ENCODE assay signal across 38 mouse cellular contexts in genomic region chr10:129400892-129401291, GRCm38 (mm10). TPM values are rescaled to one million over a fixed set of nuclear protein-coding genes. Genes with fewer than 3 reads are reported as not detected.
"Had no signal": no experiment of that assay in that cellular context is flagged by ENCODE, and none has a peak within 500 bp of the region (broad histone marks: within the 10 kb centered on the region; RNA-seq: fewer than 3 reads in every experiment).

No protein-coding gene starts in this region.

- H3K27ac ChIP-seq: embryonic facial prominence, embryonic 10.5 days; embryonic facial prominence, embryonic 12.5 days; embryonic facial prominence, embryonic 13.5 days; embryonic facial prominence, embryonic 15.5 days; forebrain, embryonic 10.5 days; forebrain, embryonic 12.5 days; forebrain, embryonic 13.5 days; forebrain, embryonic 15.5 days; gastrocnemius, adult 2 months; heart, adult 2 months; heart, embryonic 10.5 days had no signal

- H3K4me1 ChIP-seq: embryonic facial prominence, embryonic 10.5 days; embryonic facial prominence, embryonic 12.5 days; embryonic facial prominence, embryonic 13.5 days; embryonic facial prominence, embryonic 15.5 days; forebrain, embryonic 10.5 days; forebrain, embryonic 12.5 days; forebrain, embryonic 13.5 days; forebrain, embryonic 15.5 days; heart, embryonic 10.5 days had no signal

- DNase-seq: cerebellum, postnatal 14 days; cerebellum, postnatal 25 days; cerebellum, postnatal 36 days; embryo, embryonic 11 days; forebrain, postnatal 0 days; gastrocnemius, adult 2 months; gastrocnemius, postnatal 10 days; gastrocnemius, postnatal 14 days; gastrocnemius, postnatal 25 days; gastrocnemius, postnatal 36 days; heart, adult 11 months; heart, adult 18-20 months; heart, adult 2 months had no signal

- H3K27me3 ChIP-seq: embryonic facial prominence, embryonic 12.5 days; embryonic facial prominence, embryonic 13.5 days; embryonic facial prominence, embryonic 15.5 days; forebrain, embryonic 12.5 days; forebrain, embryonic 13.5 days; forebrain, embryonic 15.5 days had no signal

- H3K9me3 ChIP-seq: embryonic facial prominence, embryonic 10.5 days; embryonic facial prominence, embryonic 12.5 days; embryonic facial prominence, embryonic 13.5 days; embryonic facial prominence, embryonic 15.5 days; forebrain, embryonic 10.5 days; forebrain, embryonic 12.5 days; forebrain, embryonic 13.5 days; forebrain, embryonic 15.5 days; heart, embryonic 10.5 days had no signal

- H3K4me3 ChIP-seq: embryonic facial prominence, embryonic 10.5 days; embryonic facial prominence, embryonic 12.5 days; embryonic facial prominence, embryonic 13.5 days; embryonic facial prominence, embryonic 15.5 days; erythroblast, embryonic 14.5 days; forebrain, embryonic 10.5 days; forebrain, embryonic 12.5 days; forebrain, embryonic 13.5 days; forebrain, embryonic 15.5 days; gastrocnemius, adult 2 months; heart, adult 2 months; heart, embryonic 10.5 days had no signal

- H3K4me2 ChIP-seq: embryonic facial prominence, embryonic 12.5 days; embryonic facial prominence, embryonic 13.5 days; embryonic facial prominence, embryonic 15.5 days; forebrain, embryonic 12.5 days; forebrain, embryonic 13.5 days; forebrain, embryonic 15.5 days; heart, embryonic 11.5 days had no signal

- ATAC-seq: forebrain, embryonic 13.5 days; forebrain, embryonic 14.5 days; forebrain, embryonic 15.5 days; forebrain, embryonic 16.5 days; forebrain, postnatal 0 days had no signal

- H3K36me3 ChIP-seq: embryonic facial prominence, embryonic 10.5 days; embryonic facial prominence, embryonic 12.5 days; embryonic facial prominence, embryonic 13.5 days; embryonic facial prominence, embryonic 15.5 days; forebrain, embryonic 10.5 days; forebrain, embryonic 12.5 days; forebrain, embryonic 15.5 days; heart, embryonic 10.5 days had no signal

- H3K9ac ChIP-seq: embryonic facial prominence, embryonic 12.5 days; embryonic facial prominence, embryonic 13.5 days; embryonic facial prominence, embryonic 15.5 days; forebrain, embryonic 12.5 days; forebrain, embryonic 13.5 days; forebrain, embryonic 15.5 days; forebrain, postnatal 0 days had no signal

RNA-seq across cellular contexts. Expression of gene Olfr785, which starts 4.3 kb away (rescaled TPM):
- total RNA-seq: common myeloid progenitor, adult 5-6 weeks; forebrain, postnatal 0 days; gastrocnemius, adult 18-20 months; gastrocnemius, adult 2 months; gastrocnemius, adult 8-10 months; gastrocnemius, postnatal 10 days; gastrocnemius, postnatal 14 days; gastrocnemius, postnatal 25 days; gastrocnemius, postnatal 36 days; gastrocnemius, postnatal 4 days; granulocyte monocyte progenitor cell, adult 5-6 weeks; heart, adult 18-20 months; heart, adult 2 months; heart, adult 8-10 months had no signal
- polyA plus RNA-seq: cortical plate, adult 2 months; embryonic facial prominence, embryonic 10.5 days; embryonic facial prominence, embryonic 11.5 days; embryonic facial prominence, embryonic 12.5 days; embryonic facial prominence, embryonic 13.5 days; embryonic facial prominence, embryonic 14.5 days; embryonic facial prominence, embryonic 15.5 days; erythroblast, embryonic 14.5 days; forebrain, embryonic 10.5 days; forebrain, embryonic 11.5 days; forebrain, embryonic 12.5 days; forebrain, embryonic 13.5 days; forebrain, embryonic 14.5 days; forebrain, embryonic 15.5 days; forebrain, embryonic 16.5 days; forebrain, postnatal 0 days; frontal cortex, adult 2 months; gonadal fat pad, adult 2 months; heart, adult 2 months; heart, embryonic 10.5 days; heart, embryonic 11.5 days had no signal

RNA-seq across cellular contexts. Expression of gene Olfr784, which starts 17.0 kb away (rescaled TPM):
- total RNA-seq: gastrocnemius, adult 18-20 months; gastrocnemius, adult 2 months; gastrocnemius, adult 8-10 months; gastrocnemius, postnatal 10 days; gastrocnemius, postnatal 25 days; heart, adult 18-20 months; heart, adult 8-10 months had no signal
- polyA plus RNA-seq: embryonic facial prominence, embryonic 11.5 days; embryonic facial prominence, embryonic 13.5 days; embryonic facial prominence, embryonic 15.5 days; erythroblast, embryonic 14.5 days; heart, adult 2 months; heart, embryonic 11.5 days had no signal

RNA-seq across cellular contexts. Expression of gene Olfr786, which starts 26.2 kb away (rescaled TPM):
- total RNA-seq: common myeloid progenitor, adult 5-6 weeks; forebrain, postnatal 0 days; gastrocnemius, adult 18-20 months; gastrocnemius, adult 2 months; gastrocnemius, adult 8-10 months; gastrocnemius, postnatal 10 days; gastrocnemius, postnatal 14 days; gastrocnemius, postnatal 25 days; gastrocnemius, postnatal 36 days; gastrocnemius, postnatal 4 days; granulocyte monocyte progenitor cell, adult 5-6 weeks; heart, adult 18-20 months; heart, adult 2 months; heart, adult 8-10 months had no signal
- polyA plus RNA-seq: cortical plate, adult 2 months; embryonic facial prominence, embryonic 10.5 days; embryonic facial prominence, embryonic 11.5 days; embryonic facial prominence, embryonic 12.5 days; embryonic facial prominence, embryonic 13.5 days; embryonic facial prominence, embryonic 14.5 days; erythroblast, embryonic 14.5 days; forebrain, embryonic 10.5 days; forebrain, embryonic 11.5 days; forebrain, embryonic 12.5 days; forebrain, embryonic 13.5 days; forebrain, embryonic 14.5 days; forebrain, embryonic 15.5 days; forebrain, embryonic 16.5 days; forebrain, postnatal 0 days; frontal cortex, adult 2 months; gonadal fat pad, adult 2 months; heart, adult 2 months; heart, embryonic 10.5 days; heart, embryonic 11.5 days had no signal

RNA-seq across cellular contexts. Expression of gene Olfr782, which starts 52.2 kb away (rescaled TPM):
- total RNA-seq: common myeloid progenitor, adult 5-6 weeks; forebrain, postnatal 0 days; gastrocnemius, adult 18-20 months; gastrocnemius, adult 2 months; gastrocnemius, adult 8-10 months; gastrocnemius, postnatal 10 days; gastrocnemius, postnatal 14 days; gastrocnemius, postnatal 25 days; gastrocnemius, postnatal 36 days; gastrocnemius, postnatal 4 days; granulocyte monocyte progenitor cell, adult 5-6 weeks; heart, adult 18-20 months; heart, adult 2 months; heart, adult 8-10 months had no signal
- polyA plus RNA-seq: cortical plate, adult 2 months; embryonic facial prominence, embryonic 10.5 days; embryonic facial prominence, embryonic 11.5 days; embryonic facial prominence, embryonic 12.5 days; embryonic facial prominence, embryonic 13.5 days; embryonic facial prominence, embryonic 14.5 days; erythroblast, embryonic 14.5 days; forebrain, embryonic 10.5 days; forebrain, embryonic 11.5 days; forebrain, embryonic 12.5 days; forebrain, embryonic 13.5 days; forebrain, embryonic 14.5 days; forebrain, embryonic 15.5 days; forebrain, embryonic 16.5 days; forebrain, postnatal 0 days; frontal cortex, adult 2 months; gonadal fat pad, adult 2 months; heart, adult 2 months; heart, embryonic 10.5 days; heart, embryonic 11.5 days had no signal
